Mouse (Mus musculus) common myeloid progenitor, adult 5-6 weeks (primary cell): ENCODE measurements around the gene Kcnip1. TPM values are rescaled to one million over a fixed set of nuclear protein-coding genes. Genes with fewer than 3 reads are reported as not detected.

ENCODE experiments used
- ATAC-seq: replicated peaks from 2 replicates; pipeline ENCODE4 v1.8.0; 2016; ENCODE audit warnings: low read depth, mild to moderate bottlenecking, moderate TSS enrichment, inconsistent platforms; ENCODE audit not compliant: poor library complexity, severe bottlenecking
- total RNA-seq: library from RNA; stranded (forward); fragments of 200-1000, 187-1606 nt; gene quantifications from 2 replicates; pipeline ENCODE4 v1.2.3, GENCODE M21; 2017

Gene Kcnip1
- total RNA-seq, 1 experiment from 2014 or later: not detected

- peak; percentile 92 for ATAC-seq
Measured at GRCm38 (mm10) chr11:33614218-33614617, 378.7 kb downstream of the Kcnip1 start.

- no peak for ATAC-seq
Measured at GRCm38 (mm10) chr11:33607784-33608183, 385.2 kb downstream of the Kcnip1 start.

- ATAC-seq: no peak
Measured at GRCm38 (mm10) chr11:33603174-33603573, 389.8 kb downstream of the Kcnip1 start.

GRCm38 (mm10) chr11:33598986-33599385 lies 394.0 kb downstream of the Kcnip1 start, which contains the start of gene D130052B06Rik:
Gene D130052B06Rik (plus strand): TSS chr11:33599302.
- ATAC-seq: no peak

- ATAC-seq: no peak
Measured at GRCm38 (mm10) chr11:33596655-33597054, 396.3 kb downstream of the Kcnip1 start.

GRCm38 (mm10) chr11:33592826-33593225 lies 400.1 kb downstream of the Kcnip1 start:
- no peak for ATAC-seq

GRCm38 (mm10) chr11:33590771-33591170 lies 402.2 kb downstream of the Kcnip1 start:
- no peak for ATAC-seq

- no peak for ATAC-seq
Measured at GRCm38 (mm10) chr11:33586614-33587013, 406.3 kb downstream of the Kcnip1 start.

GRCm38 (mm10) chr11:33579621-33580020 lies 413.3 kb downstream of the Kcnip1 start:
- no peak for ATAC-seq

Other genes starting within 250 kb of the Kcnip1 start
- gene Kcnmb1, start 30.1 kb downstream of the Kcnip1 start, total RNA-seq: not detected in 2 replicates
- gene Lcp2, start 53.8 kb upstream of the Kcnip1 start, total RNA-seq: 19.9 and 32.6 TPM in 2 replicates
- gene 4930469K13Rik, start 105.4 kb upstream of the Kcnip1 start, total RNA-seq: not detected in 2 replicates
- not detected in 2 replicates for gene Foxi1, start 214.9 kb upstream of the Kcnip1 start, total RNA-seq